Mouse (Mus musculus) spleen, adult 2 months (tissue): ENCODE results near the gene Mrpl20. TPM values are rescaled to one million over a fixed set of nuclear protein-coding genes. Genes with fewer than 3 reads are reported as not detected.

Experiments
- DNase-seq, 2 experiments: peaks; one replicate each; pipeline versions ENCODE4 v3.0.0 to v3.0.0-alpha.2; 2012 to 2021; ENCODE audit warnings: low spot score in 2 of 2, low read depth in 1 of 2
- H3K27ac ChIP-seq: fragments of 200-500 bp; 2 replicates; pipeline ENCODE4 v1.5.1; 2012; ENCODE audit warnings: low read length, inconsistent platforms; ENCODE audit not compliant: insufficient read depth
- H3K27me3 ChIP-seq: fragments of 200-500 bp; 2 replicates; pipeline ENCODE4 v1.6.1; 2012; ENCODE audit warnings: mild to moderate bottlenecking, moderate library complexity, low read length, inconsistent platforms; ENCODE audit not compliant: control insufficient read depth, insufficient read depth
- H3K36me3 ChIP-seq: fragments of 200-500 bp; 2 replicates; pipeline ENCODE4 v1.6.1; 2012; ENCODE audit warnings: mild to moderate bottlenecking, low read length, inconsistent platforms; ENCODE audit not compliant: control insufficient read depth, insufficient read depth
- H3K4me1 ChIP-seq: fragments of 200-500 bp; 2 replicates; pipeline ENCODE4 v1.6.1; 2011; ENCODE audit warnings: inconsistent platforms; ENCODE audit not compliant: control insufficient read depth, insufficient read depth, insufficient read length
- H3K4me3 ChIP-seq: fragments of 200-500 bp; 2 replicates; pipeline ENCODE4 v1.5.1; 2011; ENCODE audit warnings: mild to moderate bottlenecking, inconsistent platforms; ENCODE audit not compliant: insufficient read depth, insufficient read length; ENCODE audit errors: extremely low read depth
- CTCF ChIP-seq: fragments of 200-500 bp; IDR thresholded peaks from 2 replicates; pipeline ENCODE4 v1.5.1; 2011; ENCODE audit warnings: mild to moderate bottlenecking, inconsistent platforms; ENCODE audit not compliant: insufficient read depth, insufficient read length, insufficient replicate concordance; ENCODE audit errors: extremely low read depth
- POLR2A ChIP-seq: fragments of 200-500 bp; IDR thresholded peaks from 2 replicates; pipeline ENCODE4 v1.6.1; 2011; ENCODE audit warnings: low read depth, low read length, inconsistent platforms
- WGBS: fragments of 180-500 bp; shearing (Covaris S2); methylation state at CpG from one replicate; pipeline ENCODE4 v1.1.7; 2018; 5-methylcytosine and 5-hydroxymethylcytosine counted together
- polyA plus RNA-seq: library from polyadenylated mRNA; depleted of rRNA; stranded (reverse); fragments of >200 nt; gene quantifications from 2 replicates; pipeline ENCODE4 v1.2.3, GENCODE M21; 2012

Mrpl20 gene
- polyA plus RNA-seq, 1 experiment = 23.3 TPM

GRCm38 (mm10) chr4:155769496-155769879, 33.2 kb upstream of the Mrpl20 start:
- no peak for TF ChIP-seq POLR2A
- TF ChIP-seq CTCF = no peak
- H3K27me3 ChIP-seq = no peaks in the 10 kb centered on the region
- 74% methylated on average over 5 of the region's 5 CpGs for WGBS
- H3K4me3 ChIP-seq = no peak overlapping the region; the same call in 1 of the 2 replicates
- H3K4me1 ChIP-seq = peaks cover 7% of the 10 kb centered on the region
- H3K27ac ChIP-seq = no peak overlapping the region
- no peak for DNase-seq
- H3K36me3 ChIP-seq = no peaks in the 10 kb centered on the region

- Histone ChIP-seq H3K4me1 (peaks cover 9% of the 10 kb centered on the region), H3K36me3 (no peaks in the 10 kb centered on the region), H3K27ac (0 out of 2 replicates have a peak overlapping the region, but pooled peaks have one; percentile 1), H3K4me3 (peak overlapping the region; percentile 57), H3K27me3 (no peaks in the 10 kb centered on the region)
- under 1% methylated on average over 39 of the region's 39 CpGs for WGBS
- peak; percentile 45 to 82 for DNase-seq
- TF ChIP-seq POLR2A (no peak), CTCF (peak; percentile 98)
Observed at GRCm38 (mm10) chr4:155769880-155770512, 32.7 kb upstream of the Mrpl20 start.

GRCm38 (mm10) chr4:155770626-155771025, 32.1 kb upstream of the Mrpl20 start:
- TF ChIP-seq POLR2A (no peak), CTCF (no peak)
- Histone ChIP-seq H3K27me3 (no peaks in the 10 kb centered on the region), H3K4me1 (peaks cover 13% of the 10 kb centered on the region), H3K4me3 (no peak overlapping the region), H3K36me3 (no peaks in the 10 kb centered on the region), H3K27ac (no peak overlapping the region)
- no peak for DNase-seq
- WGBS = 74% methylated on average over 24 of the region's 24 CpGs

GRCm38 (mm10) chr4:155771706-155772105, 31.0 kb upstream of the Mrpl20 start:
- H3K4me1 ChIP-seq = peaks cover 17% of the 10 kb centered on the region
- DNase-seq = no peak
- H3K27ac ChIP-seq = no peak overlapping the region
- WGBS = 89% methylated on average over 2 of the region's 2 CpGs
- TF ChIP-seq CTCF (no peak), POLR2A (no peak)
- no peak overlapping the region for H3K4me3 ChIP-seq
- no peaks in the 10 kb centered on the region for H3K36me3 ChIP-seq
- H3K27me3 ChIP-seq = no peaks in the 10 kb centered on the region

GRCm38 (mm10) chr4:155772786-155773185, 29.9 kb upstream of the Mrpl20 start:
- Histone ChIP-seq H3K4me3 (no peak overlapping the region), H3K36me3 (no peaks in the 10 kb centered on the region), H3K4me1 (peaks cover 17% of the 10 kb centered on the region), H3K27ac (no peak overlapping the region), H3K27me3 (no peaks in the 10 kb centered on the region)
- DNase-seq = no peak
- TF ChIP-seq CTCF (no peak), POLR2A (no peak)
- 92% methylated on average over 13 of the region's 13 CpGs for WGBS

- no peak for DNase-seq
- peaks cover 17% of the 10 kb centered on the region for H3K4me1 ChIP-seq
- H3K27me3 ChIP-seq = no peaks in the 10 kb centered on the region
- 54% methylated on average over 5 of the region's 5 CpGs for WGBS
- no peak for TF ChIP-seq POLR2A
- no peak for TF ChIP-seq CTCF
- no peak overlapping the region for H3K27ac ChIP-seq
- H3K36me3 ChIP-seq = no peaks in the 10 kb centered on the region
- H3K4me3 ChIP-seq = peak overlapping the region; percentile 10; the same call in 1 of the 2 replicates
Observed at GRCm38 (mm10) chr4:155773335-155774078, 29.2 kb upstream of the Mrpl20 start.

- Histone ChIP-seq H3K4me1 (peaks cover 17% of the 10 kb centered on the region), H3K27me3 (no peaks in the 10 kb centered on the region), H3K36me3 (no peaks in the 10 kb centered on the region), H3K4me3 (peak within 1 kb of the TSS; percentile 28; the same call in 1 of the 2 replicates), H3K27ac (peak within 1 kb of the TSS; percentile 45)
- TF ChIP-seq POLR2A (peak; percentile 1; the same call in 1 of the 2 replicates), CTCF (no peak)
- DNase-seq = peak; percentile 25 to 81
- 1% methylated on average over 35 of the region's 35 CpGs for WGBS
Observed at GRCm38 (mm10) chr4:155774280-155774754, 28.4 kb upstream of the Mrpl20 start, which contains the start of gene Vwa1. Gene Vwa1, minus strand, starts transcription at chr4:155774698.
